Mouse (Mus musculus): ENCODE measurements around the gene Akap5.

The Akap5 gene

GRCm38 (mm10) chr12:76310633-76311032 is 14.1 kb upstream of the Akap5 start:
- in situ Hi-C loops (cut with MboI, MseI), result loop anchor here (25.0 kb wide), 1 partner anchor 1823 kb away; no protein-coding TSS in a partner anchor

- in situ Hi-C loops (cut with MboI, MseI), result loop anchor here (25.0 kb wide), 1 partner anchor 1824 kb away; no protein-coding TSS in a partner anchor
These were observed 13.5 kb upstream of the Akap5 start for GRCm38 (mm10) chr12:76311227-76311626.

DNA sequence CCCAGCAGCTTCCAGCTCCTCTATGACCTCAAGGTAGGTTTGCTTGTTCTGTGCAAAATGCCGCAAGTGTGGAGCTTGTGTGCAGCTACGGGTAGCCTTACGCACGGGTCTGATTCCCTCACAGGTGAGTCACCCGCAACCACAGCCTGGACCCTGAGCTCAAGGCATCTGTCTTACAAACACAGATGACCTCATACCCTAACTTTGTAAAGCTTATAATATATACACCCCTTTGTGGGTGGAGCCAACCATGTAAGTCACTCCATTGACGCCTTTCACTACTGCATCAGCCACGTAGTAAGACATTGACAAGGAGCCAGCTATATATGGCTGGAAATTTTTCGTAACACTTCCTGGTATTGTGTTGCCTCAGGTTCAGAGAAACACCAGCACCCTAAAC is 12.7 kb upstream of the Akap5 start:
- in situ Hi-C loops (cut with MboI, MseI), result loop anchor here (25.0 kb wide), 1 partner anchor 1825 kb away; no protein-coding TSS in a partner anchor

- in situ Hi-C loops (cut with MboI, MseI), result loop anchor here (25.0 kb wide), 1 partner anchor 1831 kb away; no protein-coding TSS in a partner anchor
These were observed 6.1 kb upstream of the Akap5 start for GRCm38 (mm10) chr12:76318282-76319212.

- in situ Hi-C loops (cut with MboI, MseI), result no loop called here
These were observed 1.9 kb downstream of the Akap5 start for GRCm38 (mm10) chr12:76326437-76327220.

DNA sequence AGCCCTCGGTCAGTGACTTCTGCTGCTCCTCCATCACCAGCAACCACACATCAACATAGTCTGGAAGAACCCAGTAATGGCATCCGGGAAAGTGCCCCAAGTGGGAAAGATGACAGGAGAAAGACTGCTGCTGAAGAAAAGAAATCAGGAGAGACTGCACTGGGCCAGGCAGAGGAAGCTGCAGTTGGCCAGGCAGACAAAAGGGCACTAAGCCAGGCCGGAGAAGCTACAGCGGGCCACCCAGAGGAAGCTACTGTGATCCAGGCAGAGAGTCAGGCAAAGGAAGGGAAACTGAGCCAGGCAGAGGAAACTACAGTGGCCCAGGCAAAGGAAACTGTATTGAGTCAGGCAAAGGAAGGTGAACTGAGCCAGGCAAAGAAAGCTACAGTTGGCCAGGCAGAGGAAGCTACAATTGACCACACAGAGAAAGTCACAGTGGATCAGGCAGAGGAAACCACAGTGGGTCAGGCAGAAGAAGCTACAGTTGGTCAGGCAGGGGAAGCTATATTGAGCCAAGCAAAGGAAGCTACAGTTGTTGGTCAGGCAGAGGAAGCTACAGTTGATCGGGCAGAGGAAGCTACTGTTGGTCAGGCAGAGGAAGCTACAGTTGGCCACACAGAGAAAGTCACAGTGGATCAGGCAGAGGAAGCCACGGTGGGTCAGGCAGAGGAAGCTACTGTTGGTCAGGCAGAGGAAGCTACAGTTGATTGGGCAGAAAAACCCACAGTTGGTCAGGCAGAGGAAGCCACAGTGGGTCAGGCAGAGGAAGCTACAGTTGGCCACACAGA is 4.1 kb downstream of the Akap5 start:
- in situ Hi-C loops (cut with MboI, MseI), result no loop called here

DNA sequence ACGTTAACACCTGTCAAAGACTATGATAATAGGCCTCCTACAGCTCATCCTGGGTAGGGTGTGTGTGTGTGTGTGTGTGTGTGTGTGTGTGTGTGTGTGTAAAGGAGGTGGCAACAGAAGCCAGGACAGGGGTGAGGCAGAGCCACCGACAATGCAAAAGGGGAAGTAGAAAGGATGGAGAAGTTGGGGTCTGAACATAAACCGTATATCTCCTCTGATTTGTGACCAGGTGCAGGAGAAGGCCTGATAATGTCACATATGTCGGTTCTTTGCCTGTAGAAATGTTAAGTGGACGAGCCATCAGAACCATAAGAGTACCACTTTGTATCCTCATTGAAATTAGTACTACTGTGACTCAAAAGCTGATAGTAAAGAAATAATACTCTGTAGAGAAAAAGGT is 9.0 kb downstream of the Akap5 start:
- in situ Hi-C loops (cut with MboI, MseI), result no loop called here

- in situ Hi-C loops (cut with MboI, MseI), result no loop called here
These were observed 10.9 kb downstream of the Akap5 start for GRCm38 (mm10) chr12:76335641-76336040.

DNA sequence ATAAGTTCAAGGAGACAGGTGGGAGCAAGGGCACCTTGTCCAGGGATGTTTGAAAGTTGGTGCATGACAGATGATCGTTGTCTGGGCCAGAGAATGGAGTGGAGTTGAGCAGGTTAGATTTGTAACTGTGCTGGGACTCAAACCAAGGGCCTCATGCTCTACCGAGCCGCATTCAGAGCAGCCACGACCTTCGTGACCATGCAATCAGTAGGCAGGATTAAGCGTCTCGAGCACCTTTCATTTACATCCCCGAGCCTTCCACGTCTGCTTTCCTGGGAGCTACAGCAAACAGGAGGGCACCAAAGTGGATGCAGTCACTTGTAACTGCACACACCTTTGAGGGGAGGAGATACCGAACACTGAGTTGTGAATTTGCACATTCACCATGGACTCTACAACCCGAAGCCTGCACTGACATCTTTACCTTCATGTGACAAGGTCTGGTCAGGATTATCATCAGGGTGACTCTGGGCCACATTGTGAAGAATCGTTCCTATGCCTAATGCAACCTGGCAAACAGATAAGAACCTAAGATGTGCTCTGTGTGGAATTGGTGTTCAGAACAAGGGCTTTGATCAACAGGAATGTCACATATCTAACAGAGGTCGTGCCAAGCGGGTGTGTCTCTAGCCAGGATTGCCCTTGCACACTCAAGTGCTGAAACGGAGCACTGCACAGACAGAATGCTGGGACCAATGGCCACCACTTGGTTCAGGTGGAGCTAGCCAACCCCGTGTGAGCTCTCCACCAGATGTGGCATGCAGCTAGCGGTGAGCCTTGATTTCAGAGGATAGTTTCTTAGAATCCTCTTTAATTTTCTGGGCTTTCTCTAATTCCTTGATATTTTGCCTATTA is 11.6 kb downstream of the Akap5 start:
- in situ Hi-C loops (cut with MboI, MseI), result no loop called here

DNA sequence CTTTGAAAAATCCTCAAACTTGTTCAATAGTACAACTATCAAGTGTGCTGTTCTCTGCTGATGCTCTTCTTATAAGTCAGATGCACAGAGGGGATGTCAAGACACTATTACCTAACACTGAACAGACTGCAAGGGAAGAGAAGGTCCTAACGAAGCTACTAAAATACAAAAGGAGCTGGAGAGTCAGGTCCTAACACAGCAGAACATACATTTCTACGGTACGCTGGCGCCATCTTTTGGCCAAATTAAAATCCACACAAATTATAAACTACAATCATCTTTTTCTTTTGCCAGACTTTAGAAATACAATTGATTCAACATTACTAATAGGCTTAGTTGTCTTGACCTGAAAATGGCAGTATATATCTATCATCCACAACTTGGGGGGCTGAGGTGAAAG is 16.4 kb downstream of the Akap5 start:
- in situ Hi-C loops (cut with MboI, MseI), result loop anchor here (10.0 kb wide), 2 partner anchors 146 to 254 kb away; no protein-coding TSS in a partner anchor

GRCm38 (mm10) chr12:76345759-76346455 is 21.2 kb downstream of the Akap5 start:
- in situ Hi-C loops (cut with MboI, MseI), result loop anchor here (10.0 kb wide), 2 partner anchors 151 to 249 kb away; no protein-coding TSS in a partner anchor

- in situ Hi-C loops (cut with MboI, MseI), result loop anchor here (10.0 kb wide), 2 partner anchors 155 to 245 kb away; no protein-coding TSS in a partner anchor
These were observed 25.1 kb downstream of the Akap5 start for GRCm38 (mm10) chr12:76349680-76350220.

- in situ Hi-C loops (cut with MboI, MseI), result no loop called here
These were observed 36.2 kb downstream of the Akap5 start for GRCm38 (mm10) chr12:76360868-76361267.

GRCm38 (mm10) chr12:76361405-76362302 is 37.0 kb downstream of the Akap5 start:
- in situ Hi-C loops (cut with MboI, MseI), result no loop called here

- in situ Hi-C loops (cut with MboI, MseI), result no loop called here
These were observed 37.6 kb downstream of the Akap5 start for GRCm38 (mm10) chr12:76362303-76362676.

DNA sequence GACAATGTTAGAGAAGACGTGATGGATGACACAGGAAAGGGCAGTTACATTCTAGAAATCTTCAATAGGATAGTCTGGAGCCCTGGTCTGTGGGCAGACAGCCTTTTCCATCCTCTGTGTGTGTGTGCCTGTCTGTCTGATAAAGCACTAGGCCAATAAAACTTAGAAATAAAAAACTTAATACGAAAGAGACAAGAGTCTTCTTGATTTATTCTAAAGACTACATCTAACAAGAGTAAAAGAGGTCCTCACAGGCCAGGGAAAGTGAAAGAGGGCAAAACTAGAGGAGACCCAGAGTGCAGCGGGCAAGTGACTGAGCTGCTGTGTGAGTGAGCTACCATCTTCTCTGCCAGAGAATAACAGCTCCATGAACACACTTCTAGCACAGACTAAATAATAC is 41.6 kb downstream of the Akap5 start:
- in situ Hi-C loops (cut with MboI, MseI), result no loop called here

- in situ Hi-C loops (cut with MboI, MseI), result no loop called here
These were observed 42.7 kb downstream of the Akap5 start for GRCm38 (mm10) chr12:76367096-76367995.

Measured in T-helper 1 cell (primary cell).